Mouse (Mus musculus): ENCODE measurements around the gene Mrpl53.
A peak's percentile ranks its signal among the peaks of the same experiment; 100 is the strongest.

DNA sequence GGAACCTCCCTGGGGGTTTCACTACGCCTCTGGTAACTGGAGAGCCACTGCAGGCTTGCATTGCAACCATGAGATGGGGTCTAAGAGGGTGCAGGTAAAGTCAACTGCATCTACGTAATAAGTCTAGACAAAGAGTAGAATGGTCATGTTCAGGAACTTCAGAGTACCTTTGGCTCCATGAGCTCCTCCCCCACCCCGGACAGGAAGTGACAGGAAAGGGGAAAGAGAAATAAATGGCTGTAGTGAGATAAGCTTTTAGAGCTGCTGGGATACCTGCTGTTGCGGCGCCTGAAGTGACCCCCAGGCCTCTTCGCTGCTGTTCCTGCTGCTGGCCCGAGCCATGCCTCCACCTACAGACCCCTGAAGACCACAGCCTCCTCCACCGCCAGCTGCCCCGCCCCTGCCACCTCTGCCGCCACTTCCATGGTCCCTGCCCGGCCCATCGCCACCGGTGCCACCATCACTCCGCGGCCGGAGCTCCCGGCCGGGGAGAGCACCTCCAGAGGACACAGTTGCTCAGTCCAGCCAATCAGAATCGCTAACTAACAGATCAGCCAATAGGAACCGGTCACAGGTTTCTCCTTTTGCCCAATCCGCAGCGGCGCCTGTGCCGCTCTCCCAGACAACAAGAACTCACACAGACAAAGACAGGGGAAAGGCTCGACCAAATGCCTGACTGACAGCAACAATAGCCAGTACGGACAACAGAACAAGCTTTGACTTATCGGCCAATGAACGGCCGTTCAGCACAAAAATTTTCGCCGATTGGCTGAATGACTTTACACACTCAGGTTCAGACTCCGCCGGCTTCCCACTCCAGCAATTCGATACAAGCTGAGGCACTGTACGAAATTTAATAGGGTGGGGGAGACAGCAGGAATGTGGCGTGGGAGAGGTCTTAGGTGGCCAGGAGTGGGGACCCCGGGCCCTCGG, 12.4 kb downstream of the Mrpl53 start, which contains the start of gene Wbp1:
- TF ChIP-seq CTCF (conservative IDR thresholded peaks at IDR 0.05 in 1 of 2, IDR thresholded peaks at IDR 0.05 in 1 of 2; ENCODE audit: low read depth in 2 of 2, low read length in 2 of 2) (no peak), SMC3 (IDR thresholded peaks at IDR 0.05; ENCODE audit: low read depth, low read length) (no peak), ZMIZ1 (IDR thresholded peaks at IDR 0.05; ENCODE audit: low read depth, low read length) (peak; percentile 93), POLR2A (IDR thresholded peaks at IDR 0.05; ENCODE audit: low read depth, low read length) (peak; percentile 83), BHLHE40 (IDR thresholded peaks at IDR 0.05; ENCODE audit: low read depth, low read length) (no peak), CHD2 (IDR thresholded peaks at IDR 0.05; ENCODE audit: low read length) (peak; percentile 87), ZNF384 (IDR thresholded peaks at IDR 0.05; ENCODE audit: low read depth, low read length) (no peak), KAT2A (IDR thresholded peaks at IDR 0.05; ENCODE audit: insufficient replicate concordance, low read length) (no peak), ETS1 (conservative IDR thresholded peaks at IDR 0.05; ENCODE audit: low read depth, low read length) (no peak), E2F4 (IDR thresholded peaks at IDR 0.05; ENCODE audit: insufficient replicate concordance, low read depth, low read length) (peak; percentile 61; the same call in 1 of the 2 replicates), HCFC1 (IDR thresholded peaks at IDR 0.05; ENCODE audit: low read depth, low read length) (peak; percentile 60), SIN3A (IDR thresholded peaks at IDR 0.05; ENCODE audit: low read length) (no peak; the same call in none of the 2 replicates), ZKSCAN1 (IDR thresholded peaks at IDR 0.05; ENCODE audit: borderline replicate concordance, low read depth, low read length) (no peak), TCF12 (IDR thresholded peaks at IDR 0.05; ENCODE audit: low read depth, low read length) (peak; percentile 39; the same call in 1 of the 2 replicates)

All from CH12.LX (cell line).